Mouse (Mus musculus) kidney, adult 2 months (tissue): ENCODE measurements at regions not wholly inside any gene's neighbourhood (a gene's known extent, or its start where the extent isn't known, plus 50 kb on each side); places are given as distances from the start of the nearest gene placed in this dataset.

Experiments
- DNase-seq: peaks from one replicate; pipeline ENCODE4 v3.0.0; 2021
- H3K27ac ChIP-seq: fragments of 200-500 bp; 2 replicates; pipeline ENCODE4 v1.5.1; 2012; ENCODE audit warnings: low read depth, low read length, control low read depth, inconsistent platforms; ENCODE audit not compliant: insufficient read depth
- H3K27me3 ChIP-seq: fragments of 200-500 bp; replicated peaks from 2 replicates; pipeline ENCODE4 v1.6.1; 2012; ENCODE audit warnings: mild to moderate bottlenecking, moderate library complexity, low read length, inconsistent platforms; ENCODE audit not compliant: control insufficient read depth, insufficient read depth
- H3K36me3 ChIP-seq: fragments of 200-500 bp; 2 replicates; pipeline ENCODE4 v1.6.1; 2012; ENCODE audit warnings: mild to moderate bottlenecking, moderate library complexity, low read length, inconsistent platforms; ENCODE audit not compliant: control insufficient read depth, insufficient read depth
- H3K4me1 ChIP-seq: fragments of 200-500 bp; 2 replicates; pipeline ENCODE4 v1.6.1; 2011; ENCODE audit warnings: low read length; ENCODE audit not compliant: control insufficient read depth, insufficient read depth
- H3K4me3 ChIP-seq: fragments of 200-500 bp; 2 replicates; pipeline ENCODE4 v1.5.1; 2011; ENCODE audit warnings: mild to moderate bottlenecking, low read depth, low read length, control low read depth; ENCODE audit not compliant: insufficient read depth
- CTCF ChIP-seq: fragments of 200-500 bp; conservative IDR thresholded peaks from 2 replicates; pipeline ENCODE4 v1.5.1; 2011; ENCODE audit warnings: low read depth, mild to moderate bottlenecking, control low read depth, low read length, moderate library complexity, mixed read lengths; ENCODE audit not compliant: insufficient read depth, insufficient read length
- POLR2A ChIP-seq: fragments of 200-500 bp; IDR thresholded peaks from one replicate; pipeline ENCODE4 v1.6.1; 2011; ENCODE audit warnings: low read depth, low read length, control low read depth
- WGBS: fragments of 180-500 bp; shearing (Covaris S2); methylation state at CpG from one replicate; pipeline ENCODE4 v1.1.7; 2018; 5-methylcytosine and 5-hydroxymethylcytosine counted together

GRCm38 (mm10) chr10:26637459-26637858, 115.8 kb upstream of the Arhgap18 start:
- DNase-seq, result no peak
- WGBS, result 82% methylated on average over 3 of the region's 3 CpGs
- no peak overlapping the region for H3K4me3 ChIP-seq
- H3K27ac ChIP-seq, result no peak overlapping the region
- H3K36me3 ChIP-seq, result no peaks in the 10 kb centered on the region
- H3K4me1 ChIP-seq, result no peaks in the 10 kb centered on the region
- TF ChIP-seq CTCF (no peak), POLR2A (no peak)
- no peaks in the 10 kb centered on the region for H3K27me3 ChIP-seq

DNA sequence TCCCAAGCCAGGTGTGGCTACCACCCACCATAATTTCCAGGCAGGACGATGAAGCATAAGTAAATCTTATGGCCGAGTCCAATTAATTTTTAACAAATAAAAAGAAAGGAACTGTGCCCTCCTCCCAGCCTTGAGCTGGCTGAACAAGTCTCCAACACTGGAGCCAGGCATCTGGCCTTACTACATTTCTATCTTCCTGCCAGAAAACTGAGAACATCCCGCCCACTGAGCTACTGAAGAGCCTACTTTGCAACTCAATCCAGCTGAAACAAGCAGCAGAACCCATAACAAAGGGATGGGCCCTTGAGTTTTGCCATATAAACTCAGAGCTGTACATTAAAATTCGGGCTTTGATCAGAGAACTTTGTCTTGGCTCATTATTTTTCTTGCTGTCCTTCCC, 115.2 kb upstream of the Arhgap18 start:
- Histone ChIP-seq H3K27me3 (no peaks in the 10 kb centered on the region), H3K4me3 (no peak overlapping the region), H3K27ac (no peak overlapping the region), H3K36me3 (no peaks in the 10 kb centered on the region), H3K4me1 (no peaks in the 10 kb centered on the region)
- 63% methylated on average over 4 of the region's 4 CpGs for WGBS
- no peak for TF ChIP-seq POLR2A
- TF ChIP-seq CTCF, result no peak
- DNase-seq, result no peak

- Histone ChIP-seq H3K4me1 (no peaks in the 10 kb centered on the region), H3K4me3 (no peak overlapping the region), H3K27ac (no peak overlapping the region), H3K27me3 (no peaks in the 10 kb centered on the region), H3K36me3 (no peaks in the 10 kb centered on the region)
- no peak for DNase-seq
- 69% methylated on average over 3 of the region's 3 CpGs for WGBS
- TF ChIP-seq POLR2A (no peak), CTCF (no peak)
Measured at GRCm38 (mm10) chr10:26639118-26639517, 114.1 kb upstream of the Arhgap18 start.

DNA sequence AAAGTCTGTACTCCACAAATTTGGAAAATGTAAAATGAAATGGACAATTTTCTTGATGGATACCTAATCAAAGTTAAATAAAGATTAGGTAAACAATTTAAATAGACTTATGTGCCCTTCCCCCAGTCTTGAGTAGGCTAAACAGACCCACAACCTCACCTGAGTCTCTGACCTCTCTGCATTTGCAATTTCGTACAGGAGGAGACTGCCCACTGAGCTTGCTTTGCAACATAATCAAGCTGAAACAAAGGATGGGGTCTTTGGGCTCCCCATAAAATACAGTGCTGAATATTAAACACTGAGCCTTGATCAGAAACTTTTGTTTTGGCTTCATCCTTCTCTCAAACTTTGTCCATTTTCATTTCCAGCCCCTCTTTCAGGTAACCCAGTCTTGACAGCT, 100.1 kb upstream of the Arhgap18 start:
- 69% methylated on average over 1 of the region's 1 CpGs for WGBS
- TF ChIP-seq POLR2A (no peak), CTCF (no peak)
- no peak for DNase-seq

DNA sequence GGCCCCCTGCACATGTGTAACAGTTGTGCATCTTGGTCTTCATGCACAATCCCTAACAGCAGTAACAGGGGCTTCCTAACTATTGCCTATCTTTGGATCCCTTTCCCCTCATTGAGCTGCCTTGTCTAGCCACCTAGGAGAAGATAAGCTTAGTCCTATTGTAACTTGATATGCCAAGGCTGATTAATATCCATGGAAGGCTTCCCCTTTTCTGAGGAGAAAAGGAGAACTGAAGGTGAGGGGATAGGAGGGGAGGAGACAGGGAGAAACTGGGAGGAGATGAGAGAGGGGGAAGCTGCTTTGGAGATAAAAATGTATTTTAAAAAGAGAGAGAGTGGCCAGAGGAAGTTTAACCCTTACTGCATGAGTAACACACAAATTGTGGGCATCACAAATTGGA, 89.0 kb upstream of the Arhgap18 start:
- Histone ChIP-seq H3K36me3 (no peaks in the 10 kb centered on the region), H3K4me3 (no peak overlapping the region), H3K27me3 (no peaks in the 10 kb centered on the region), H3K4me1 (no peaks in the 10 kb centered on the region), H3K27ac (no peak overlapping the region)
- no peak for DNase-seq
- TF ChIP-seq CTCF (no peak), POLR2A (no peak)

More for the DNA sequence above, 100.1 kb upstream of the Arhgap18 start:
- no peaks in the 10 kb centered on the region for H3K27me3 ChIP-seq
- H3K4me3 ChIP-seq, result no peak overlapping the region
- no peak overlapping the region for H3K27ac ChIP-seq
- no peaks in the 10 kb centered on the region for H3K36me3 ChIP-seq
- H3K4me1 ChIP-seq, result no peaks in the 10 kb centered on the region

DNA sequence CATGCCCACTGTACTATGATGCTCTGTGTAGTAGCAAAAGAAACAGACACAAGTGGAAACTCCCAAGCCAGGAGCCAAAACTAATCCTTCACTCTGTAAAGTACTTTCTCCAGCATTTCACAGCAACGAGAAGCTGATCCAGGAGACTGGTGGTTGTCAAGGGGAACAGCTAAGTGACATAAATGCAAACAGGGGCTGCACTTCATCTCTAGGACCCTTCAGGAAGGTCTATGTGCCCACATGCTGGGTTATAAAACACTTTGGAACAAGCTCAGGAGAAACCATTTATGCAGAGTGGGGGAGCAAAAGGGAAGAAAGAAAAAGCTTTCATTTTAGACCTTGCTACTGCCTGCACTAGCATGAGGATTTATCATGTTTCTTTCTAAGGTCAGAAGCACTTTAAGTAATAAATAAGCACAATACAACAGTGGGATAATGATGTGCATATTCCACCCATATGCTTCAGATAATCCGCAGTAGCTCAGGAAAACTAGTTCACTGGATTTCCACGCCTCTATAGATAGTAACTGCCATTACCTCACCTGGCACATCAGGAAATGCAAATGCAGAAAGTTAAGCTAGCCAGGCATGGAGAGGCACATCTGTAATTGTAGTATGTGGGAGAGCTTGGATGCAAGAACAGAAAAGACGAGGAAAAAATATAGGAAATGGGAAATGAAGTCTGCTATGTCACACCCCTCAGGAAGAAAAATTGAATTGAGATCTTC, 73.6 kb upstream of the Arhgap18 start:
- H3K36me3 ChIP-seq, result no peaks in the 10 kb centered on the region
- H3K4me1 ChIP-seq, result no peaks in the 10 kb centered on the region
- 58% methylated on average over 4 of the region's 4 CpGs for WGBS
- H3K4me3 ChIP-seq, result no peak overlapping the region
- no peaks in the 10 kb centered on the region for H3K27me3 ChIP-seq
- no peak for DNase-seq
- no peak overlapping the region for H3K27ac ChIP-seq
- TF ChIP-seq POLR2A, result no peak
- TF ChIP-seq CTCF, result no peak

DNA sequence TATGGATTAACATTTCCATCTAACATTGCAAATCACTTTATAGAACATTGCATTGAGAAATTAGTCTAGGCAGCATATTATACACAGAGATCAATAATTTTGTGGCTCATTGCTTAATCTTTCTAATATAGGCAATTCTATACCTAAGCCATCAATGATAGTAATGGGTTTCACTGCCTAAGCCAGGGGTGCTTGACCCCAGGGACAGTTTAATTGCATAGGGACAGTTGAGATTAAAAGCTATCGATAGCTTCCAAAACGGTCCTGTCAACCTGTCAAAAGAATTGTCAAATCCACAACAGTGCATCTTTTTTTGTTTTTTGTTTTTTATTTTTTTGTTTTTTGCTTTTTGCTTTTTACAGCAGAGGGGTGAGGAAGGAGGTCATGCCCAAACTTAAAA, 58.5 kb upstream of the Arhgap18 start:
- Histone ChIP-seq H3K4me3 (no peak overlapping the region), H3K27me3 (no peaks in the 10 kb centered on the region), H3K27ac (no peak overlapping the region), H3K4me1 (no peaks in the 10 kb centered on the region), H3K36me3 (no peaks in the 10 kb centered on the region)
- TF ChIP-seq POLR2A, result no peak
- TF ChIP-seq CTCF, result no peak
- 73% methylated on average over 2 of the region's 2 CpGs for WGBS
- no peak for DNase-seq
